Mouse (Mus musculus): ENCODE data around the gene Acad8. TPM values are rescaled to one million over a fixed set of nuclear protein-coding genes. Genes with fewer than 3 reads are reported as not detected.

Gene Acad8
- polyA plus RNA-seq, 1 experiment from 2014 or later, result 53.5 TPM

GRCm38 (mm10) chr9:27005933-27006332 lies 6.6 kb upstream of the Acad8 start:
- Histone ChIP-seq H3K4me2 (no peak overlapping the region), H3K36me3 (peaks cover 74% of the 10 kb centered on the region), H3K4me1 (peaks cover 6% of the 10 kb centered on the region; the same call in 1 of the 2 replicates), H3K27me3 (no peaks in the 10 kb centered on the region), H3K27ac (no peak overlapping the region), H3K9me3 (no peaks in the 10 kb centered on the region), H3K9ac (no peak overlapping the region), H3K4me3 (no peak overlapping the region)
- no peak for ATAC-seq (ENCODE audit: borderline replicate concordance, extremely low read depth, low FRiP score, low TSS enrichment)
- 79% methylated on average over 1 of the region's 1 CpGs for WGBS

GRCm38 (mm10) chr9:27005231-27005630 lies 5.9 kb upstream of the Acad8 start:
- H3K4me3 ChIP-seq, result no peak overlapping the region
- no peaks in the 10 kb centered on the region for H3K9me3 ChIP-seq
- no peak overlapping the region for H3K27ac ChIP-seq
- WGBS, result 89% methylated on average over 3 of the region's 3 CpGs
- H3K9ac ChIP-seq, result no peak overlapping the region
- no peaks in the 10 kb centered on the region for H3K27me3 ChIP-seq
- no peak overlapping the region for H3K4me2 ChIP-seq
- H3K4me1 ChIP-seq, result peaks cover 11% of the 10 kb centered on the region; the same call in 1 of the 2 replicates
- H3K36me3 ChIP-seq, result peaks cover 67% of the 10 kb centered on the region
- no peak for ATAC-seq (ENCODE audit: borderline replicate concordance, extremely low read depth, low FRiP score, low TSS enrichment)

GRCm38 (mm10) chr9:26998669-26999460 lies 501 bp downstream of the Acad8 start:
- Histone ChIP-seq H3K27me3 (no peaks in the 10 kb centered on the region), H3K4me3 (peak overlapping the region; percentile 68), H3K4me2 (peak overlapping the region; percentile 54), H3K4me1 (peaks cover 16% of the 10 kb centered on the region; the same call in 1 of the 2 replicates), H3K9me3 (no peaks in the 10 kb centered on the region), H3K9ac (peak overlapping the region; percentile 85), H3K27ac (peak overlapping the region; percentile 65; the same call in 1 of the 2 replicates), H3K36me3 (peaks cover 6% of the 10 kb centered on the region)
- peak; percentile 52 for ATAC-seq (ENCODE audit: borderline replicate concordance, extremely low read depth, low FRiP score, low TSS enrichment)
- under 1% methylated on average over 29 of the region's 29 CpGs for WGBS

- Histone ChIP-seq H3K4me3 (no peak overlapping the region), H3K4me1 (peaks cover 16% of the 10 kb centered on the region; the same call in 1 of the 2 replicates), H3K27ac (no peak overlapping the region), H3K9ac (no peak overlapping the region), H3K36me3 (no peaks in the 10 kb centered on the region), H3K27me3 (no peaks in the 10 kb centered on the region), H3K4me2 (no peak overlapping the region), H3K9me3 (no peaks in the 10 kb centered on the region)
- WGBS, result 92% methylated on average over 2 of the region's 2 CpGs
- no peak for ATAC-seq (ENCODE audit: borderline replicate concordance, extremely low read depth, low FRiP score, low TSS enrichment)
Measured at GRCm38 (mm10) chr9:26997501-26997900, 1.9 kb downstream of the Acad8 start.

GRCm38 (mm10) chr9:26997062-26997461 lies 2.3 kb downstream of the Acad8 start:
- Histone ChIP-seq H3K9me3 (no peaks in the 10 kb centered on the region), H3K36me3 (0 out of 2 replicates have a peak, but pooled peaks cover under 1% of the 10 kb centered on the region), H3K27ac (no peak overlapping the region), H3K4me2 (no peak overlapping the region), H3K4me1 (peaks cover 16% of the 10 kb centered on the region; the same call in 1 of the 2 replicates), H3K9ac (no peak overlapping the region), H3K4me3 (no peak overlapping the region), H3K27me3 (no peaks in the 10 kb centered on the region)
- ATAC-seq (ENCODE audit: borderline replicate concordance, extremely low read depth, low FRiP score, low TSS enrichment), result no peak
- 87% methylated on average over 3 of the region's 3 CpGs for WGBS

- Histone ChIP-seq H3K27ac (no peak overlapping the region), H3K4me1 (peaks cover 5% of the 10 kb centered on the region; the same call in 1 of the 2 replicates), H3K27me3 (no peaks in the 10 kb centered on the region), H3K4me2 (no peak overlapping the region), H3K9me3 (no peaks in the 10 kb centered on the region), H3K36me3 (peaks cover 29% of the 10 kb centered on the region), H3K4me3 (no peak overlapping the region), H3K9ac (no peak overlapping the region)
- WGBS, result 82% methylated on average over 3 of the region's 3 CpGs
- no peak for ATAC-seq (ENCODE audit: borderline replicate concordance, extremely low read depth, low FRiP score, low TSS enrichment)
Measured at GRCm38 (mm10) chr9:26993900-26994299, 5.5 kb downstream of the Acad8 start.

- Histone ChIP-seq H3K36me3 (peaks cover 34% of the 10 kb centered on the region), H3K4me3 (no peak overlapping the region), H3K27me3 (no peaks in the 10 kb centered on the region), H3K4me1 (peaks cover 2% of the 10 kb centered on the region; the same call in 1 of the 2 replicates), H3K27ac (no peak overlapping the region), H3K9me3 (no peaks in the 10 kb centered on the region), H3K4me2 (no peak overlapping the region), H3K9ac (no peak overlapping the region)
- 58% methylated on average over 10 of the region's 10 CpGs for WGBS
- peak; percentile 58; the same call in 1 of the 2 replicates for ATAC-seq (ENCODE audit: borderline replicate concordance, extremely low read depth, low FRiP score, low TSS enrichment)
Measured at GRCm38 (mm10) chr9:26993118-26993517, 6.2 kb downstream of the Acad8 start.

- H3K27me3 ChIP-seq, result no peaks in the 10 kb centered on the region
- H3K9ac ChIP-seq, result no peak overlapping the region
- H3K4me1 ChIP-seq, result no peaks in the 10 kb centered on the region
- H3K9me3 ChIP-seq, result no peaks in the 10 kb centered on the region
- H3K4me2 ChIP-seq, result no peak overlapping the region
- H3K4me3 ChIP-seq, result no peak overlapping the region
- ATAC-seq (ENCODE audit: borderline replicate concordance, extremely low read depth, low FRiP score, low TSS enrichment), result no peak
- WGBS, result 86% methylated on average over 4 of the region's 4 CpGs
- peaks cover 45% of the 10 kb centered on the region for H3K36me3 ChIP-seq
- H3K27ac ChIP-seq, result no peak overlapping the region
Measured at GRCm38 (mm10) chr9:26990181-26990580, 9.2 kb downstream of the Acad8 start.

GRCm38 (mm10) chr9:26985668-26986277 lies 13.6 kb downstream of the Acad8 start:
- Histone ChIP-seq H3K27ac (no peak overlapping the region), H3K27me3 (no peaks in the 10 kb centered on the region), H3K4me3 (no peak overlapping the region), H3K4me2 (no peak overlapping the region), H3K36me3 (peaks cover 48% of the 10 kb centered on the region), H3K9me3 (no peaks in the 10 kb centered on the region), H3K9ac (no peak overlapping the region), H3K4me1 (no peaks in the 10 kb centered on the region)
- WGBS, result 74% methylated on average over 6 of the region's 6 CpGs
- no peak for ATAC-seq (ENCODE audit: borderline replicate concordance, extremely low read depth, low FRiP score, low TSS enrichment)

- Histone ChIP-seq H3K36me3 (peaks cover 49% of the 10 kb centered on the region), H3K27ac (no peak overlapping the region), H3K4me1 (no peaks in the 10 kb centered on the region), H3K4me2 (no peak overlapping the region), H3K9me3 (no peaks in the 10 kb centered on the region), H3K27me3 (no peaks in the 10 kb centered on the region), H3K4me3 (no peak overlapping the region), H3K9ac (no peak overlapping the region)
- WGBS, result 94% methylated on average over 2 of the region's 2 CpGs
- no peak for ATAC-seq (ENCODE audit: borderline replicate concordance, extremely low read depth, low FRiP score, low TSS enrichment)
Measured at GRCm38 (mm10) chr9:26985090-26985613, 14.2 kb downstream of the Acad8 start.

- no peak for ATAC-seq (ENCODE audit: borderline replicate concordance, extremely low read depth, low FRiP score, low TSS enrichment)
- no peak overlapping the region for H3K27ac ChIP-seq
Measured at GRCm38 (mm10) chr9:26978776-26979175, 20.6 kb downstream of the Acad8 start.

GRCm38 (mm10) chr9:26977754-26978153 lies 21.6 kb downstream of the Acad8 start:
- 87% methylated on average over 9 of the region's 9 CpGs for WGBS
- Histone ChIP-seq H3K9me3 (no peaks in the 10 kb centered on the region), H3K4me2 (no peak overlapping the region), H3K9ac (no peak overlapping the region), H3K27me3 (no peaks in the 10 kb centered on the region), H3K27ac (no peak overlapping the region), H3K4me3 (no peak overlapping the region), H3K36me3 (peaks cover 52% of the 10 kb centered on the region), H3K4me1 (no peaks in the 10 kb centered on the region)
- no peak for ATAC-seq (ENCODE audit: borderline replicate concordance, extremely low read depth, low FRiP score, low TSS enrichment)

More at GRCm38 (mm10) chr9:26978776-26979175, 20.6 kb downstream of the Acad8 start:
- H3K9ac ChIP-seq, result no peak overlapping the region
- WGBS, result 94% methylated on average over 3 of the region's 3 CpGs
- no peak overlapping the region for H3K4me3 ChIP-seq
- H3K27me3 ChIP-seq, result no peaks in the 10 kb centered on the region
- H3K4me2 ChIP-seq, result no peak overlapping the region
- H3K36me3 ChIP-seq, result peaks cover 52% of the 10 kb centered on the region
- no peaks in the 10 kb centered on the region for H3K9me3 ChIP-seq
- no peaks in the 10 kb centered on the region for H3K4me1 ChIP-seq
